Mouse (Mus musculus) Patski (cell line): ENCODE measurements around the gene Lurap1. TPM values are rescaled to one million over a fixed set of nuclear protein-coding genes. Genes with fewer than 3 reads are reported as not detected.

Experiments used
- ATAC-seq: fragments of 100-300 bp; one replicate; pipeline ENCODE4 v1.8.0; 2021
- CTCF ChIA-PET: fragments of 350-600 bp; sonication (Branson Sonifier 250); formaldehyde crosslinking; loops from one replicate; lab custom pipeline; 2022; ENCODE audit warnings: inconsistent platforms; lab: Charles Lee
- POLR2A ChIA-PET: fragments of 350-600 bp; sonication (Branson Sonifier 250); formaldehyde crosslinking; loops from one replicate; lab custom pipeline; 2022; ENCODE audit warnings: antibody characterized with exemption, inconsistent platforms; lab: Charles Lee
- DNase-seq: peaks from one replicate; pipeline ENCODE4 v3.0.0-alpha.2; 2011; ENCODE audit warnings: low read depth, low spot score
- H3K27me3 ChIP-seq: fragments of 371-371 bp; one replicate; pipeline ENCODE4 v1.5.1; 2021
- CTCF ChIP-seq: fragments of 100-300 bp; IDR thresholded peaks from one replicate; pipeline ENCODE4 v1.5.1; 2021
- in situ Hi-C: fragments of 300-500 bp; cut with MboI; formaldehyde crosslinking; loops from 3 replicates; pipeline ENCODE4 v1.11.1; 2018; ENCODE audit warnings: low pct_unique_long_range_greater_than_20kb, mixed read lengths
- polyA plus RNA-seq: library from polyadenylated mRNA; unstranded; gene quantifications from one replicate; pipeline ENCODE4 v1.2.3, GENCODE M21; 2021

Lurap1 gene
- polyA plus RNA-seq, 1 experiment from 2014 or later: 8.3 TPM

- DNase-seq (no peak), ATAC-seq (no peak)
- POLR2A ChIA-PET: no interaction called here
- TF ChIP-seq CTCF: no peak
- in situ Hi-C loops: no loop called here
- CTCF ChIA-PET: no interaction called here
- H3K27me3 ChIP-seq: no peaks in the 10 kb centered on the region
These were observed 9.6 kb upstream of the Lurap1 start for GRCm38 (mm10) chr4:116160769-116161168.

GRCm38 (mm10) chr4:116159912-116160311, 8.8 kb upstream of the Lurap1 start:
- POLR2A ChIA-PET: interaction anchor here (0.5 kb wide), 1 partner anchor 11 kb away, joined by 3 read pairs; no protein-coding TSS in a partner anchor
- no peaks in the 10 kb centered on the region for H3K27me3 ChIP-seq
- in situ Hi-C loops: no loop called here
- no peak for TF ChIP-seq CTCF
- DNase-seq (no peak), ATAC-seq (no peak)
- CTCF ChIA-PET: no interaction called here

GRCm38 (mm10) chr4:116157882-116158281, 6.7 kb upstream of the Lurap1 start:
- DNase-seq (no peak), ATAC-seq (no peak)
- in situ Hi-C loops: no loop called here
- TF ChIP-seq CTCF: no peak
- H3K27me3 ChIP-seq: no peaks in the 10 kb centered on the region
- ChIA-PET CTCF (interaction anchor here (1.1 to 1.6 kb wide), 2 partner anchors 18 to 34 kb away, joined by 3 read pairs; partner anchors contain the start of genes Pomgnt1 and Rad54l), POLR2A (no interaction called here)

- CTCF ChIA-PET: no interaction called here
- POLR2A ChIA-PET: no interaction called here
- ATAC-seq (no peak), DNase-seq (no peak)
- no peaks in the 10 kb centered on the region for H3K27me3 ChIP-seq
- in situ Hi-C loops: no loop called here
- no peak for TF ChIP-seq CTCF
These were observed 1.6 kb upstream of the Lurap1 start for GRCm38 (mm10) chr4:116152702-116153101.

GRCm38 (mm10) chr4:116150862-116151221, 296 bp downstream of the Lurap1 start:
- ATAC-seq (peak; percentile 29), DNase-seq (no peak)
- H3K27me3 ChIP-seq: no peaks in the 10 kb centered on the region
- in situ Hi-C loops: no loop called here
- ChIA-PET CTCF (no interaction called here), POLR2A (interaction anchor here (1.3 kb wide), 1 partner anchor 9 kb away, joined by 5 read pairs; no protein-coding TSS in a partner anchor)
- no peak for TF ChIP-seq CTCF

GRCm38 (mm10) chr4:116150156-116150861, 829 bp downstream of the Lurap1 start:
- TF ChIP-seq CTCF: no peak
- H3K27me3 ChIP-seq: no peaks in the 10 kb centered on the region
- DNase-seq (no peak), ATAC-seq (peak; percentile 87)
- POLR2A ChIA-PET: interaction anchor here (0.6 to 1.3 kb wide), 2 partner anchors 9 to 69 kb away, joined by 3 to 5 read pairs; no protein-coding TSS in a partner anchor
- in situ Hi-C loops: no loop called here
- CTCF ChIA-PET: no interaction called here

GRCm38 (mm10) chr4:116149812-116150155, 1.4 kb downstream of the Lurap1 start:
- POLR2A ChIA-PET: interaction anchor here (0.6 kb wide), 1 partner anchor 69 kb away, joined by 3 read pairs; no protein-coding TSS in a partner anchor
- ATAC-seq (no peak), DNase-seq (no peak)
- CTCF ChIA-PET: no interaction called here
- TF ChIP-seq CTCF: no peak
- no peaks in the 10 kb centered on the region for H3K27me3 ChIP-seq
- in situ Hi-C loops: no loop called here

- TF ChIP-seq CTCF: no peak
- POLR2A ChIA-PET: interaction anchor here (0.6 kb wide), 2 partner anchors 158 to 640 kb away, joined by 3 read pairs; no protein-coding TSS in a partner anchor
- ATAC-seq (peak; percentile 78), DNase-seq (no peak)
- CTCF ChIA-PET: no interaction called here
- in situ Hi-C loops: no loop called here
- H3K27me3 ChIP-seq: no peaks in the 10 kb centered on the region
These were observed 7.0 kb downstream of the Lurap1 start for GRCm38 (mm10) chr4:116143891-116144717.

- H3K27me3 ChIP-seq: no peaks in the 10 kb centered on the region
- ATAC-seq (no peak), DNase-seq (no peak)
- POLR2A ChIA-PET: no interaction called here
- CTCF ChIA-PET: no interaction called here
- in situ Hi-C loops: no loop called here
- TF ChIP-seq CTCF: no peak
These were observed 7.8 kb downstream of the Lurap1 start for GRCm38 (mm10) chr4:116143317-116143811.

GRCm38 (mm10) chr4:116142269-116142668, 8.9 kb downstream of the Lurap1 start:
- in situ Hi-C loops: no loop called here
- ChIA-PET POLR2A (interaction anchor here (1.8 kb wide), 1 partner anchor 8 kb away, joined by 5 read pairs; the partner anchor contains the start of gene Lurap1), CTCF (no interaction called here)
- no peaks in the 10 kb centered on the region for H3K27me3 ChIP-seq
- DNase-seq (no peak), ATAC-seq (no peak)
- no peak for TF ChIP-seq CTCF
